Mouse (Mus musculus) hindbrain, embryonic 15.5 days (tissue): ENCODE data around the gene Dtx3. TPM values are rescaled to one million over a fixed set of nuclear protein-coding genes. Genes with fewer than 3 reads are reported as not detected.

ENCODE experiments used
- ATAC-seq: fragments of 200-750 bp; cut with Nextera tagmentation; 2 replicates; pipeline ENCODE4 v1.8.0; 2017; ENCODE audit warnings: low read depth, moderate number of reproducible peaks, moderate TSS enrichment; ENCODE audit not compliant: low FRiP score
- H3K27ac ChIP-seq: fragments of 300-500 bp; sonication (generic); replicated peaks from 2 replicates; pipeline ENCODE4 v1.5.1; 2015; ENCODE audit warnings: mild to moderate bottlenecking, inconsistent platforms
- H3K27me3 ChIP-seq: fragments of 300-500 bp; sonication (generic); 2 replicates; pipeline ENCODE4 v1.6.1; 2015; ENCODE audit warnings: control low read depth, inconsistent platforms
- H3K36me3 ChIP-seq: fragments of 300-500 bp; sonication (generic); 2 replicates; pipeline ENCODE4 v1.6.1; 2015; ENCODE audit warnings: control low read depth, inconsistent platforms
- H3K4me1 ChIP-seq: fragments of 300-500 bp; sonication (generic); replicated peaks from 2 replicates; pipeline ENCODE4 v1.6.1; 2015; ENCODE audit warnings: control low read depth, inconsistent platforms
- H3K4me2 ChIP-seq: fragments of 300-500 bp; sonication (generic); 2 replicates; pipeline ENCODE4 v1.6.1; 2015; ENCODE audit warnings: moderate library complexity, mild to moderate bottlenecking, inconsistent platforms
- H3K4me3 ChIP-seq: fragments of 300-500 bp; sonication (generic); 2 replicates; pipeline ENCODE4 v1.5.1; 2015; ENCODE audit warnings: mild to moderate bottlenecking, inconsistent platforms
- H3K9ac ChIP-seq: fragments of 300-500 bp; sonication (generic); 2 replicates; pipeline ENCODE4 v1.6.1; 2015; ENCODE audit warnings: inconsistent platforms
- H3K9me3 ChIP-seq: fragments of 300-500 bp; sonication (generic); 2 replicates; pipeline ENCODE4 v1.6.1; 2016; ENCODE audit warnings: control low read depth, inconsistent platforms
- WGBS: fragments of 180-500 bp; shearing (Covaris S2); methylation state at CpG from one replicate; pipeline ENCODE4 v1.1.7; 2015; 5-methylcytosine and 5-hydroxymethylcytosine counted together
- polyA plus RNA-seq: library from polyadenylated mRNA; unstranded; fragments of >200 nt; fragmentation: Nextera tagmentation; extraction: Ambion mirVana; gene quantifications from 2 replicates; pipeline ENCODE4 v1.2.1, GENCODE M21; 2015

Dtx3 gene
- 240 and 266 TPM in 2 replicates for polyA plus RNA-seq

- H3K4me2 ChIP-seq, result peak within 1 kb of the TSS; percentile 71
- ATAC-seq, result peak; percentile 61
- H3K4me1 ChIP-seq, result peaks cover 33% of the 10 kb centered on the region
- H3K9me3 ChIP-seq, result no peaks in the 10 kb centered on the region
- H3K9ac ChIP-seq, result peak within 1 kb of the TSS; percentile 99
- under 1% methylated on average over 31 of the region's 47 CpGs for WGBS
- H3K36me3 ChIP-seq, result peaks cover 32% of the 10 kb centered on the region
- H3K27me3 ChIP-seq, result no peaks in the 10 kb centered on the region
- peak within 1 kb of the TSS; percentile 98 for H3K4me3 ChIP-seq
- peak within 1 kb of the TSS; percentile 95 for H3K27ac ChIP-seq
Measured at GRCm38 (mm10) chr10:127195328-127196129, at the start of gene Dtx3. Dtx3 (minus strand) TSS chr10:127195728.

- no peak overlapping the region for H3K9ac ChIP-seq
- H3K36me3 ChIP-seq, result peaks cover 77% of the 10 kb centered on the region
- WGBS, result 68% methylated on average over 18 of the region's 18 CpGs
- no peak overlapping the region for H3K27ac ChIP-seq
- no peaks in the 10 kb centered on the region for H3K4me1 ChIP-seq
- no peak overlapping the region for H3K4me3 ChIP-seq
- H3K4me2 ChIP-seq, result no peak overlapping the region
- H3K9me3 ChIP-seq, result no peaks in the 10 kb centered on the region
- H3K27me3 ChIP-seq, result no peaks in the 10 kb centered on the region
- no peak for ATAC-seq
Measured at GRCm38 (mm10) chr10:127238241-127238824, 42.8 kb upstream of the Dtx3 start.

GRCm38 (mm10) chr10:127236541-127236940, 41.0 kb upstream of the Dtx3 start:
- Histone ChIP-seq H3K36me3 (peaks cover 74% of the 10 kb centered on the region), H3K9me3 (no peaks in the 10 kb centered on the region), H3K27ac (no peak overlapping the region), H3K9ac (no peak overlapping the region), H3K4me1 (no peaks in the 10 kb centered on the region), H3K4me3 (no peak overlapping the region), H3K27me3 (no peaks in the 10 kb centered on the region), H3K4me2 (no peak overlapping the region)
- ATAC-seq, result no peak; the same call in 1 of the 2 replicates
- WGBS, result 33% methylated on average over 9 of the region's 9 CpGs

- no peak overlapping the region for H3K4me3 ChIP-seq
- no peak for ATAC-seq
- no peaks in the 10 kb centered on the region for H3K27me3 ChIP-seq
- WGBS, result 81% methylated on average over 9 of the region's 9 CpGs
- H3K4me1 ChIP-seq, result no peaks in the 10 kb centered on the region
- peaks cover 73% of the 10 kb centered on the region for H3K36me3 ChIP-seq
- no peak overlapping the region for H3K4me2 ChIP-seq
- H3K9me3 ChIP-seq, result no peaks in the 10 kb centered on the region
- no peak overlapping the region for H3K27ac ChIP-seq
- no peak overlapping the region for H3K9ac ChIP-seq
Measured at GRCm38 (mm10) chr10:127233141-127233540, 37.6 kb upstream of the Dtx3 start.

GRCm38 (mm10) chr10:127231741-127232140, 36.2 kb upstream of the Dtx3 start:
- 81% methylated on average over 14 of the region's 14 CpGs for WGBS
- Histone ChIP-seq H3K27ac (no peak overlapping the region), H3K9ac (no peak overlapping the region), H3K4me2 (no peak overlapping the region), H3K9me3 (no peaks in the 10 kb centered on the region), H3K36me3 (peaks cover 69% of the 10 kb centered on the region), H3K4me3 (no peak overlapping the region), H3K4me1 (no peaks in the 10 kb centered on the region), H3K27me3 (no peaks in the 10 kb centered on the region)
- ATAC-seq, result no peak

- no peak overlapping the region for H3K4me3 ChIP-seq
- peaks cover 64% of the 10 kb centered on the region for H3K36me3 ChIP-seq
- ATAC-seq, result no peak
- no peak overlapping the region for H3K9ac ChIP-seq
- no peaks in the 10 kb centered on the region for H3K4me1 ChIP-seq
- WGBS, result 92% methylated on average over 12 of the region's 12 CpGs
- no peak overlapping the region for H3K27ac ChIP-seq
- H3K4me2 ChIP-seq, result no peak overlapping the region
- H3K9me3 ChIP-seq, result no peaks in the 10 kb centered on the region
- H3K27me3 ChIP-seq, result no peaks in the 10 kb centered on the region
Measured at GRCm38 (mm10) chr10:127230693-127231092, 35.2 kb upstream of the Dtx3 start.

GRCm38 (mm10) chr10:127228897-127229296, 33.4 kb upstream of the Dtx3 start:
- ATAC-seq, result no peak
- 29% methylated on average over 4 of the region's 4 CpGs for WGBS
- no peak overlapping the region for H3K9ac ChIP-seq
- no peaks in the 10 kb centered on the region for H3K9me3 ChIP-seq
- no peak overlapping the region for H3K27ac ChIP-seq
- no peak overlapping the region for H3K4me2 ChIP-seq
- no peaks in the 10 kb centered on the region for H3K4me1 ChIP-seq
- no peaks in the 10 kb centered on the region for H3K27me3 ChIP-seq
- peaks cover 59% of the 10 kb centered on the region for H3K36me3 ChIP-seq
- no peak overlapping the region for H3K4me3 ChIP-seq

GRCm38 (mm10) chr10:127227163-127227562, 31.6 kb upstream of the Dtx3 start:
- H3K27ac ChIP-seq, result no peak overlapping the region
- 87% methylated on average over 8 of the region's 8 CpGs for WGBS
- peaks cover 44% of the 10 kb centered on the region for H3K36me3 ChIP-seq
- no peak for ATAC-seq
- no peaks in the 10 kb centered on the region for H3K9me3 ChIP-seq
- H3K4me2 ChIP-seq, result no peak overlapping the region
- H3K4me3 ChIP-seq, result no peak overlapping the region
- H3K27me3 ChIP-seq, result no peaks in the 10 kb centered on the region
- no peak overlapping the region for H3K9ac ChIP-seq
- no peaks in the 10 kb centered on the region for H3K4me1 ChIP-seq

- Histone ChIP-seq H3K4me2 (no peak overlapping the region), H3K36me3 (peaks cover 40% of the 10 kb centered on the region), H3K4me3 (no peak overlapping the region), H3K27me3 (no peaks in the 10 kb centered on the region), H3K9ac (no peak overlapping the region), H3K4me1 (no peaks in the 10 kb centered on the region), H3K9me3 (no peaks in the 10 kb centered on the region), H3K27ac (no peak overlapping the region)
- 74% methylated on average over 8 of the region's 8 CpGs for WGBS
- ATAC-seq, result no peak
Measured at GRCm38 (mm10) chr10:127226318-127226895, 30.9 kb upstream of the Dtx3 start.

- ATAC-seq, result no peak
Measured at GRCm38 (mm10) chr10:127225732-127226131, 30.2 kb upstream of the Dtx3 start.

GRCm38 (mm10) chr10:127225213-127225612, 29.7 kb upstream of the Dtx3 start:
- ATAC-seq, result no peak
- Histone ChIP-seq H3K9me3 (no peaks in the 10 kb centered on the region), H3K36me3 (peaks cover 28% of the 10 kb centered on the region), H3K4me1 (no peaks in the 10 kb centered on the region), H3K27me3 (no peaks in the 10 kb centered on the region), H3K27ac (no peak overlapping the region), H3K4me3 (no peak overlapping the region), H3K9ac (no peak overlapping the region), H3K4me2 (no peak overlapping the region)
- 25% methylated on average over 6 of the region's 6 CpGs for WGBS

More at GRCm38 (mm10) chr10:127225732-127226131, 30.2 kb upstream of the Dtx3 start:
- Histone ChIP-seq H3K36me3 (peaks cover 33% of the 10 kb centered on the region), H3K4me1 (no peaks in the 10 kb centered on the region), H3K27ac (no peak overlapping the region), H3K27me3 (no peaks in the 10 kb centered on the region), H3K4me2 (no peak overlapping the region), H3K4me3 (no peak overlapping the region), H3K9ac (no peak overlapping the region), H3K9me3 (no peaks in the 10 kb centered on the region)
- WGBS, result 22% methylated on average over 10 of the region's 10 CpGs

GRCm38 (mm10) chr10:127218339-127218738, 22.8 kb upstream of the Dtx3 start:
- Histone ChIP-seq H3K4me1 (no peaks in the 10 kb centered on the region), H3K4me2 (no peak overlapping the region), H3K9ac (no peak overlapping the region), H3K27ac (no peak overlapping the region), H3K9me3 (no peaks in the 10 kb centered on the region), H3K27me3 (no peaks in the 10 kb centered on the region), H3K4me3 (no peak overlapping the region), H3K36me3 (no peaks in the 10 kb centered on the region)
- 90% methylated on average over 2 of the region's 2 CpGs for WGBS
- ATAC-seq, result no peak
